Mouse (Mus musculus) adrenal gland, adult 10 weeks (tissue): ENCODE data around the gene Mup22. TPM values are rescaled to one million over a fixed set of nuclear protein-coding genes. Genes with fewer than 3 reads are reported as not detected.

Source experiments
- polyA plus RNA-seq: library from polyadenylated mRNA; stranded (reverse); fragments of 350-450 nt; fragmentation: Illumina TruSeq; extraction: RNeasy Lipid Tissue Mini Kit (QIAGEN cat#74804); gene quantifications from one replicate; pipeline ENCODE4 v1.2.3, GENCODE M21; 2014; ENCODE audit warnings: low read depth, low replicate concordance

Gene Mup22
- 22.7 TPM for polyA plus RNA-seq

GRCm38 (mm10) chr4:60821363-60821762, at the start of gene Mup22:
Gene Mup22 (minus strand): TSS chr4:60821463.

Other genes starting within 250 kb of the Mup22 start
- gene Mup10, start 239.3 kb downstream of the Mup22 start, polyA plus RNA-seq: not detected
- gene Mup11, start 159.1 kb downstream of the Mup22 start, polyA plus RNA-seq: 1.8 TPM
- gene Mup12, start 80.1 kb downstream of the Mup22 start, polyA plus RNA-seq: not detected